Mouse (Mus musculus) pancreas, adult 10 weeks (tissue): ENCODE data around the gene Gm30737. TPM values are rescaled to one million over a fixed set of nuclear protein-coding genes. Genes with fewer than 3 reads are reported as not detected.

Experiments
- polyA plus RNA-seq: library from polyadenylated mRNA; stranded (reverse); fragments of 350-450 nt; fragmentation: Illumina TruSeq; extraction: RNeasy Lipid Tissue Mini Kit (QIAGEN cat#74804); gene quantifications from one replicate; pipeline ENCODE4 v1.2.3, GENCODE M21; 2015; ENCODE audit warnings: low read depth, low replicate concordance; ENCODE audit not compliant: insufficient read depth

The Gm30737 gene
- not detected for polyA plus RNA-seq

DNA sequence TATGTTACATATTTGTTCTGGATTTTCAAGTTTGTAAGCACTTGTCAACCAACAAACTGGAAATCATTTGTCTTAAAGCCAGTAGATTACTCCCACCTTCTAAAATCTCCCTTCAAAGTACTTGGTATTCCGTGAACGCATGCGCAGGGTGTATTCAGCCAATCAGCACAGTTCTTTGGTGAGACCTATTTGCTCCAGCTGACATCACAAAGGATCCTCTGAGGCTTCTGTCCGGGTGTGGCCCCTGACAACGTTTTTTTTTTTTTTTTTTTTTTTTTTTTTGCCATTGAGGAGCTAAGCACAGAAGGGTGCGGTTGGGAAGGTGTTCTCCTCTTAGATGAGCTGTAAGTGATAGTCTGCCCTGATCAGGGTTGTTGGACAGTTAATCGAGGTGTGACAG, at the start of gene Gm30737:
Gm30737 (plus strand) TSS at position 301 of the 400 bp plus-strand sequence.

